Mouse (Mus musculus) heart, adult 11 months (tissue): ENCODE data around the gene Ndufaf2.
A peak's percentile ranks its signal among the peaks of the same experiment; 100 is the strongest.

Experiments
- DNase-seq: peaks from one replicate; pipeline ENCODE4 v3.0.0; 2022

The Ndufaf2 gene

DNA sequence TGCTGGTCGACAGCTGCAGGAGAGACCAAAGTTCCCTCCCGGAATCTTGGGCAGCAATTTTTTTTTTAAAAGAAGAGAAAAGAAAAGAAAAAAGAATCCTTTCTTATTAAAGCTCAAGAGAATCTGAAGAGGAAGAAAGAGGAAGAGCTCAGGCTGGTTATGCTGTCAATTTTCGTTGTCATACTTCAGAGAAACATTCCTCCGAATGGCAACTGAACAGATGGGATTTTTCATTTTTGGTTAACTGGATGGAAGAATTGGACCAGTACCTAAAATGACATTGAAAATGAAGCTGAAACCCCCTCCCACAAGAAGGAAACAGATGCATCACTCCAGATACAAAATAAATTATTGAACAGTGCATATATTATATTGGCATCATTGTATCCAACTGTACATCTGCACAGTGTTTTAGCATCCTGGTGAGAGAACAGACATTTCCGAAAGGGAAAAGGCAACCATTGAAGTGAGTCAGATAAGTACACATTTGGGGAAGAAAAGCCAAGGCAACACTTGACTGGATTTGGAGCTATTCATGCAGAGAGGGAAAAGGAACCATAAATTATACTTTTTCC is 19.9 kb downstream of the Ndufaf2 start:
- no peak for DNase-seq

DNA sequence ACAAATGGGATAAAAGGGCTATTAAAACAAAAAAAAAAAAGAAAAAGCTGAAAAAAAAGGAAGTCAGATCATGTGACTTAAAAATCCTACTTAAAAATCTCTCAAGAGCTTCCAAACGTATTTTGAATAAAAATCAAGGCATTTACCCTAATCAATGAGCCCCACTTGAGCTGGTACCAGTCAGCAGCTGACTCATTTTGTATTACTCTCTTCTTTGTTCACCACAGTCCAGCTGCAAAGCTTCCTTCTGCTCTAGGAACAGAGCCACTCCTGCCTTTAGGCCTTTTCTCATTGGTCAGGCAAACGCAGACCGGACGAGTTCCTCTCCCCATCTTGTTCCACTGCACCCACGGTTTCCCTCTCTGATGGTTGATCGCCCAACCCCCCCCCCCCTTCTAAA is 22.8 kb downstream of the Ndufaf2 start:
- DNase-seq = peak; percentile 71

DNA sequence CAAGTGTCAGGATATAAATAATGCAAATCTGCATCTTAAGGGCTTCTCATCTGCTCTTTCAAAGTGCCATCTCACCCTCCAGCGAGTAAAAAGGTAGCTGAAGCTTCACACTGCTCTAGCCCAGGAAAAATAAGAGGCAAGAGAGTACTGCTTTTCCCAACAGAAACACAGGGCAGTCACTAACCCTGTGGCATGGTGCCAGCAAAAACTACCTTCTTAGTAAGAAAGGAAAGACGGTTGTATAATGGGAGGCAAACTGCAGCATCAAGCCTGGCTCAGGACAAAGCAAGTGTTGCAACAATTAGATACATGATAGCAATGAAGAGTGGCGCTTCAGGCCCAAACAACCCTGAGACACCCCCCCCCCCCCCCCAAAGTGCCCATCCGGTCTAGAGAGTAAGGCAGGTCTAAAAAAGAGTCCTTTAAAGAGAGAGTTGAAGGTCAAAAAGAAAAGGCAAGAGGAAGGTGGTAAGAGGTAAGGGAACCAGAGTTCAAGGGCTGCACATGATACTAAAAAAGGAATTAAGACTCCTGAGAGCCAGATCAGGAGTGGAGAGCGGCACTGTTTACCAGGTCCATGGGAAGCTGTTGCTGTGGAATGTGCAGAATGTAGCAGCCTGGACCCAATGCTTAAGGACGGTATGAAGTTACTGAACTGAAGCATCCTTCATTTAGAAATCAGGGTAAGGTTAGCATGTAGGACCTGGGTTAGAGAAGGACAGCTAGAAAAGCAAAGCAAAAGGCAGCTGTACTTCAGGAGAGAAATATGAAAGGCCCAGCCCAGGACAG is 26.2 kb downstream of the Ndufaf2 start:
- DNase-seq = peak; percentile 70

DNA sequence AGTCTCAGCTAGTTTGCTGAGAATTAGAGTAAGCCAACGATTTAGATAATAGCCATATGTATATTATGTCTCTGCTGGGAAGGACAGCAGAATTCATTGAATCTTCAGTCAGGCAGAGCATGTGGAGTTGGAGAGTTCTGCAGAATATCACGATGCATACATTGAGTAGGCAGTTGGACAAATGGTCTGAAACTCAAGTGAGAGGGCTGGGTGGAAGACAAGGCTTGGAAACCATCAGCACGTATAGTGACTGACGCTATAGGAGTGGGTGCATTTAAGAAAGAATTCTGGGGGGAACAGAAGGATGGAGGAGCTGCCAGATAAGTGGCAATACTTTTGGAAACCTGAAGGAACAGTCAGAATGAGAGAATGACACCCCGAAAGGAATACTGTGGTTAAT is 27.7 kb downstream of the Ndufaf2 start:
- DNase-seq = peak; percentile 75

- DNase-seq = peak; percentile 83
Observed at GRCm38 (mm10) chr13:108129070-108129469, 29.4 kb downstream of the Ndufaf2 start.

- DNase-seq = no peak
Observed at GRCm38 (mm10) chr13:108127883-108128282, 30.5 kb downstream of the Ndufaf2 start.

- DNase-seq = peak; percentile 71
Observed at GRCm38 (mm10) chr13:108127130-108127529, 31.3 kb downstream of the Ndufaf2 start.

GRCm38 (mm10) chr13:108126246-108126645 is 32.2 kb downstream of the Ndufaf2 start:
- peak; percentile 61 for DNase-seq

DNA sequence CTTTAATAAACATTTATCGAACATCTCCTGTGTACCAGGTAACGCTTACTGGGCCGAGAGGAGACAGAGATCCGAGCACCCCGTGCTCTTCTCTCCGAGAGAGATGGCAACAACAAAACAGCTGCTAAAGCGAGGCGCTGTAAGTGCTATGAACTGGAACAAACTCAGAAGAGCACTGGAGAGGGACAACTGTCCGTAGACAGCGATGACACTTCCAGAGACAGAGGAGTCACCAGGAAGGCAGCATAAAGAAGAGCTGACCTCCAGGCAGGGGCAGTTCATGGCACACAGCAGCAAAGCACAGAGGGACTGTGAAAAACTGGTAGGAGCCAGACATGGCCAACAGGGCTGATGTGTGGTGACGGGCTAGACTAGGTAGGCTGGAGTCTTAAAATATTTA is 34.3 kb downstream of the Ndufaf2 start:
- peak; percentile 16 for DNase-seq

GRCm38 (mm10) chr13:108123109-108123723 is 35.2 kb downstream of the Ndufaf2 start:
- peak; percentile 27 for DNase-seq

DNA sequence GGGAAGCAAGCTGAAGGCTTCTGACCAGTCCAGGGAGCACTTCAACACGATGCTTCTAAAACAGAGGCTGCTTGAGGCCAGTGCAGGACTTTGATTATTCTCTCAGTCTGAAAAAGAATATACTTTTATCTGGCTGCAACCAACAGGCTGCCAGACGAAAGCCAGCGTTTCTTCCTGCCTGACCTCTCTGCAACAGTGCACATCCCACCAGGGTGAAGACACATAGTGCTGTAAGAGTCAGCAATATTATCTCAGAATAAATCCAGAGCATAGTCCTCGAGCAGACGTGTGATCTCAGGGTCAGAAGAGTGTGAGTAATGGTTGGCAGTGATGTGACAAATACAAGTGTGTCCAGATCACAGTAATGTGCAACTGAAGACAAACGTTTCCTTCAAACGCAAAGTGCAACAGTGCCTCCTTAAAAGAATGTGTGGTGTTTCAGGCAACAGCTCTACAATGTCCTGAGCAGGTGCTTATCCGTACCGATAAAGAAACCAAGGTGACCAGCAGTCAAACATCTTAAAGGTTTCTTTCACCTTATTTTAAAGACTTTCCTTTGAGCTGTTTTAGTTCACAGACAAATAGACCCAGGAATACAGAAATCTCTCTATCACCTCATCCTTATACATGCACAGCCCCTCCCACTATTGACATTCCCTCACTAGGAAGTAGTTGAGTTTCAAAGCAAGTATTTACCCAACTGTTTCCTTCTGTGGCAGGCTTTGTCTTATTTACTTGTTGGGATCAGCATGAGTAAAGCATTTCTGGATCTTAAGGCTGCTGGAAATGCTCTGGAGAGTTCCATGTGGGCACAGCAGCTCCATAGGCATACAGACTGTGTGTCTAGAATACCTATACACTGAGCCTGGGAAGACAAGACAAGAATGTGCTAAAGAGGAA is 38.8 kb downstream of the Ndufaf2 start:
- peak; percentile 67 for DNase-seq

- peak; percentile 76 for DNase-seq
Observed at GRCm38 (mm10) chr13:108118188-108118587, 40.2 kb downstream of the Ndufaf2 start.

- peak; percentile 65 for DNase-seq
Observed at GRCm38 (mm10) chr13:108117654-108118053, 40.8 kb downstream of the Ndufaf2 start.

- DNase-seq = peak; percentile 9
Observed at GRCm38 (mm10) chr13:108114257-108114656, 44.2 kb downstream of the Ndufaf2 start.

DNA sequence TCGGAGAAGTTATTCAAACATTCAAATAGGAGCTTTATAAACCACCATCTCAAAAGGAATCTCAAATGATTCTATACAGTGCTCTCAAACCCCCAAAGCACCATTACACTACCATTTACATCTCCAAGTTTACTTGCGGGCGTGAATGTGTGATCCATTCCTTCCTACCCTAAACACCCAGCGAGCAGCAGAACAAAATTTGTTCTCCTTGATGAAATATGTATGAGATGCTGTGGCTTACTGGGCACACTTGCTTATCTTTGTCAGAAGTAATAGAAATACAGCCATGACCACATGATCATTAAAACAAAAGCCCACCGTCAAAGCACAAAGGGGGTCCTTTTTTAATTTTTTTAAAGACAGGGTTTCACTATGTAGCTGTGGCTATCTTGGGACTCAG is 44.9 kb downstream of the Ndufaf2 start:
- DNase-seq = peak; percentile 7

DNA sequence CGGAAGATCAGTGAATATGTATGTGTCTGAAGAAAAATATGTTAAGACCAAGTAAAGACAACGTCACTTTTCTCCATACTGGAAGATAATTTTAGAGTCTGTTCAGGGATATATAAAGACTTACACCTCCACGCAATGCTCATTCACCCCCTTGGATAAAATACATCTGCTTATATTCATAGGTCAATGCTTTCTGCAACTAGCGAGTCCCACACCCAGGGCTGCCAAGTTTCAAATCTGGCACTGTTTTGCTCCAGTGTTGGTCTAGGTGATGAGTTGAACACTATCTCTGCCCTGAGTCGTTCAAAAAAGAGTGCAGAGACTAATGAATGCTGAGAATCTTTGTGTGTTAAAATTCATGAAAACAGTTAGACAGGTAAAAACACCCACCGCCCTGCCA is 47.5 kb downstream of the Ndufaf2 start:
- DNase-seq = no peak

DNA sequence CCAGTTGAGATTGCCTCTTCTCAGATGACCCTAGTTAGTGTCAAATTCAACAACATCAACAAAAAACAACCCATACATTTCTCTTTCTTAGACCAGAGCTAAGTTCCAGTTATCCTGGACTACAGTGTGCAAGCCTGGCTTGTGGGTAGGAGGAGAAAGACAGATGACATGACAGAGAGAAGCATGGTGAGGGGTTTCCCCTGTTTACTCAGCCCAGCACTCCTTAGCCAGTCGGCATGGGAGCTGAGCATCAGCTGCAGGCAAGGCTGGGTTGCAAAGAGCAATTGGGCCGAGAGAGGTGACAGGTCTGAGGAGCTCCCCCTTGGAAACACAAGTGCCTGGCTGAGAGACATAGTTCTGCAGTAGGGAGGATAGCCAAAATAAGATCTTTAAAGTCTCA is 57.7 kb downstream of the Ndufaf2 start:
- DNase-seq = peak; percentile 35

DNA sequence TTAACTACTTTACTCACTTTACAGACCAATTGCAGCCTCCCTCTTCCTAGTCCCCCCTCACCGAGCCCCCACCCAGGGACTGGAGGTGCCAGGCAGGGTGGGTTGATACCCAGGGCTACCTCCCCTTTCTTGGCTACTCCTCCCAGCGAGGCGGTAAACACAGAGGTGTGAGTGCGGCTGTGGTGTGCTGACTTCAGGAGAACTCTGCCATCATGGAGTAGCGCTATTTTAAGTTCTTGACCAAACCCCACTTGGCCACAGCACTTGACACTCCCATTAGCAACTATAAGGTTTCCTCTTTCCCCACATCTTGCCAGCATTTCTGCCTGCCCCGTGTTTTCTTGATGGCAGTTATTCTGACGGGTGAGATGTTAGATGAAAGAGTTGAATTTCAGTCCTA is 62.0 kb downstream of the Ndufaf2 start:
- no peak for DNase-seq

GRCm38 (mm10) chr13:108095617-108096016 is 62.8 kb downstream of the Ndufaf2 start:
- DNase-seq = peak; percentile 92

GRCm38 (mm10) chr13:108094681-108095080 is 63.7 kb downstream of the Ndufaf2 start:
- DNase-seq = no peak

- DNase-seq = no peak
Observed at GRCm38 (mm10) chr13:108092290-108092689, 66.1 kb downstream of the Ndufaf2 start.

DNA sequence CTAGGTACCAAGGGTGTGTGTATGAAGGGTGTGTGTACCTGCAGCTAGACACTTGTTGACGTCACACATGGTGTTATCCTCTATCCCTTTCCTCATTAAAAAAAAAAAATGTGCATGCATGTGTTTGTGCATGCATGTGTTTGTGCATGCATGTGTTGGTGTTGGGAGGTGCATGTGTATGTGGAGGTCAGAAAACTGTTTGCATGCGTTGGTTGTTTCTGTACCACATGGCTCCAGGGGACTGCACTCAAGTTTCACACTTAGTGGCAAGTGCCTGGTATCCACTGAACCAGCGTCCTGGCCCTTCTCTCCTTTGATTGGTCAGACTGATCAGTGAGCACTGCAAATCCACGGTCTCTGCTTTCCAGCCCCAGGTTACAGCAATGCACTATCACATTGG is 71.7 kb downstream of the Ndufaf2 start:
- DNase-seq = peak; percentile 33

- DNase-seq = no peak
Observed at GRCm38 (mm10) chr13:108086036-108086435, 72.4 kb downstream of the Ndufaf2 start.
